In genomic region chr2:84810886-84811577, GRCm38 (mm10) we compare ENCODE assay signal across 8 mouse cellular contexts. TPM values are rescaled to one million over a fixed set of nuclear protein-coding genes. Genes with fewer than 3 reads are reported as not detected.
DNase-seq lines count a peak whose midpoint lies in the region; ATAC-seq lines count a peak whose summit lies in the region.

No protein-coding gene starts in this region.

- no peak overlapping the region for H3K9ac ChIP-seq in embryonic facial prominence, embryonic 15.5 days
- H3K9ac ChIP-seq in limb, embryonic 12.5 days (replicated peaks), result no peak overlapping the region
- H3K9ac ChIP-seq in midbrain, embryonic 14.5 days (replicated peaks; ENCODE audit: low read length), result no peak overlapping the region

- H3K4me2 ChIP-seq in embryonic facial prominence, embryonic 15.5 days (replicated peaks), result peak overlapping the region; percentile 60
- H3K4me2 ChIP-seq in limb, embryonic 12.5 days, result peak overlapping the region; percentile 47
- H3K4me2 ChIP-seq in midbrain, embryonic 14.5 days (ENCODE audit: low read length), result peak overlapping the region; percentile 40

- H3K27me3 ChIP-seq in embryonic facial prominence, embryonic 15.5 days, result no peaks in the 10 kb centered on the region
- H3K27me3 ChIP-seq in limb, embryonic 12.5 days, result no peaks in the 10 kb centered on the region
- H3K27me3 ChIP-seq in midbrain, embryonic 14.5 days (ENCODE audit: control insufficient read depth, insufficient read depth, low read length), result no peaks in the 10 kb centered on the region

- H3K4me3 ChIP-seq in embryonic facial prominence, embryonic 15.5 days (replicated peaks), result peak overlapping the region; percentile 33
- H3K4me3 ChIP-seq in limb, embryonic 12.5 days (replicated peaks), result peak overlapping the region; percentile 19; the same call in 1 of the 2 replicates
- H3K4me3 ChIP-seq in midbrain, embryonic 14.5 days (replicated peaks; ENCODE audit: low read depth, low read length), result no peak overlapping the region

- no peak overlapping the region for H3K27ac ChIP-seq in embryonic facial prominence, embryonic 15.5 days (replicated peaks)
- peak overlapping the region; percentile 14; the same call in 1 of the 2 replicates for H3K27ac ChIP-seq in limb, embryonic 12.5 days
- H3K27ac ChIP-seq in midbrain, embryonic 14.5 days (replicated peaks; ENCODE audit: low read depth, low read length), result no peak overlapping the region

- ATAC-seq in embryonic facial prominence, embryonic 15.5 days (ENCODE audit: insufficient number of reproducible peaks, low FRiP score, low TSS enrichment, low read depth), result peak; percentile 56
- peak; percentile 38 for ATAC-seq in limb, embryonic 12.5 days (ENCODE audit: insufficient number of reproducible peaks, insufficient read depth, low FRiP score, low TSS enrichment, low read depth)
- ATAC-seq in midbrain, embryonic 14.5 days (ENCODE audit: low FRiP score, low TSS enrichment), result peak; percentile 46; the same call in 1 of the 2 replicates

- DNase-seq in adrenal gland, postnatal 4 days (ENCODE audit: low spot score in 2 of 2), result peak; percentile 64 to 73
- peak; percentile 78 to 90 for DNase-seq in heart, adult 9 months (ENCODE audit: low spot score in 2 of 2)
- DNase-seq in kidney, adult 9 months, result peak; percentile 93
- peak; percentile 81 for DNase-seq in midbrain, embryonic 14.5 days
- DNase-seq in spleen, adult 12 weeks (ENCODE audit: low spot score), result peak; percentile 85
- DNase-seq in MN1 (ENCODE audit: low spot score), result no peak

- H3K4me1 ChIP-seq in embryonic facial prominence, embryonic 15.5 days, result peaks cover 9% of the 10 kb centered on the region
- peaks cover 5% of the 10 kb centered on the region; the same call in 1 of the 2 replicates for H3K4me1 ChIP-seq in limb, embryonic 12.5 days (replicated peaks)
- no peaks in the 10 kb centered on the region for H3K4me1 ChIP-seq in midbrain, embryonic 14.5 days (ENCODE audit: control insufficient read depth, insufficient read depth, low read length)

- no peaks in the 10 kb centered on the region for H3K9me3 ChIP-seq in embryonic facial prominence, embryonic 15.5 days (replicated peaks)
- H3K9me3 ChIP-seq in limb, embryonic 12.5 days, result no peaks in the 10 kb centered on the region
- no peaks in the 10 kb centered on the region for H3K9me3 ChIP-seq in midbrain, embryonic 14.5 days (ENCODE audit: control insufficient read depth, low read length)

- no peaks in the 10 kb centered on the region for H3K36me3 ChIP-seq in embryonic facial prominence, embryonic 15.5 days
- no peaks in the 10 kb centered on the region for H3K36me3 ChIP-seq in limb, embryonic 12.5 days
- H3K36me3 ChIP-seq in midbrain, embryonic 14.5 days (ENCODE audit: control insufficient read depth, insufficient read depth, low read length), result no peaks in the 10 kb centered on the region

- 30% methylated on average over 26 of the region's 26 CpGs for WGBS in embryonic facial prominence, embryonic 15.5 days
- 37% methylated on average over 26 of the region's 26 CpGs for WGBS in limb, embryonic 12.5 days
- WGBS in midbrain, embryonic 14.5 days, result 45% methylated on average over 26 of the region's 26 CpGs

RNA-seq across cellular contexts. Expression of gene Smtnl1, which starts 11.4 kb away (rescaled TPM):
- 1 to 10 TPM; 1.8 to 3.9 TPM for total RNA-seq in adrenal gland, postnatal 4 days (2021)
- 0.33 and 0.53 TPM in 2 replicates for polyA plus RNA-seq in embryonic facial prominence, embryonic 15.5 days (2015; fragmentation: Nextera tagmentation; extraction: Ambion mirVana)
- polyA plus RNA-seq in limb, embryonic 12.5 days (2016; fragmentation: Nextera tagmentation; extraction: Ambion mirVana), result 0.19 and 0.49 TPM in 2 replicates
- not detected in 2 replicates for polyA plus RNA-seq in midbrain, embryonic 14.5 days (2014; fragmentation: Nextera tagmentation; extraction: Ambion mirVana)

RNA-seq across cellular contexts. Expression of gene Ube2l6, which starts 12.4 kb away (rescaled TPM):
- total RNA-seq in adrenal gland, postnatal 4 days (2021), result 10 to 100 TPM; 31.1 to 35.4 TPM
- polyA plus RNA-seq in embryonic facial prominence, embryonic 15.5 days (2015; fragmentation: Nextera tagmentation; extraction: Ambion mirVana), result 35.3 and 36.7 TPM in 2 replicates
- 23.2 and 29.0 TPM in 2 replicates for polyA plus RNA-seq in limb, embryonic 12.5 days (2016; fragmentation: Nextera tagmentation; extraction: Ambion mirVana)
- polyA plus RNA-seq in midbrain, embryonic 14.5 days (2014; fragmentation: Nextera tagmentation; extraction: Ambion mirVana), result 11.7 and 19.5 TPM in 2 replicates

RNA-seq across cellular contexts. Expression of gene Timm10, which starts 15.8 kb away (rescaled TPM):
- total RNA-seq in adrenal gland, postnatal 4 days (2021), result 10 to 100 TPM; 40.5 to 43.7 TPM
- polyA plus RNA-seq in embryonic facial prominence, embryonic 15.5 days (2015; fragmentation: Nextera tagmentation; extraction: Ambion mirVana), result 45.7 and 49.7 TPM in 2 replicates
- 38.8 and 43.3 TPM in 2 replicates for polyA plus RNA-seq in limb, embryonic 12.5 days (2016; fragmentation: Nextera tagmentation; extraction: Ambion mirVana)
- 58.6 and 80.6 TPM in 2 replicates for polyA plus RNA-seq in midbrain, embryonic 14.5 days (2014; fragmentation: Nextera tagmentation; extraction: Ambion mirVana)

RNA-seq across cellular contexts. Expression of gene Slc43a1, which starts 27.6 kb away (rescaled TPM):
- 10 to 100 TPM in 1 of 2 experiments, 1 to 10 TPM in 1; 8.8 to 11.1 TPM for total RNA-seq in adrenal gland, postnatal 4 days (2021)
- polyA plus RNA-seq in embryonic facial prominence, embryonic 15.5 days (2015; fragmentation: Nextera tagmentation; extraction: Ambion mirVana), result 13.7 and 15.8 TPM in 2 replicates
- 21.1 and 23.8 TPM in 2 replicates for polyA plus RNA-seq in limb, embryonic 12.5 days (2016; fragmentation: Nextera tagmentation; extraction: Ambion mirVana)
- 0.90 and 2.4 TPM in 2 replicates for polyA plus RNA-seq in midbrain, embryonic 14.5 days (2014; fragmentation: Nextera tagmentation; extraction: Ambion mirVana)

RNA-seq across cellular contexts. Expression of gene Serping1, which starts 35.8 kb away (rescaled TPM):
- total RNA-seq in adrenal gland, postnatal 4 days (2021), result 10 to 100 TPM; 64.5 to 76.4 TPM
- 40.0 and 48.0 TPM in 2 replicates for polyA plus RNA-seq in embryonic facial prominence, embryonic 15.5 days (2015; fragmentation: Nextera tagmentation; extraction: Ambion mirVana)
- 11.5 and 14.3 TPM in 2 replicates for polyA plus RNA-seq in limb, embryonic 12.5 days (2016; fragmentation: Nextera tagmentation; extraction: Ambion mirVana)
- polyA plus RNA-seq in midbrain, embryonic 14.5 days (2014; fragmentation: Nextera tagmentation; extraction: Ambion mirVana), result 19.7 and 33.6 TPM in 2 replicates
